Mouse (Mus musculus) thymus, adult 2 months (tissue): ENCODE results near the gene Ube2q2. TPM values are rescaled to one million over a fixed set of nuclear protein-coding genes. Genes with fewer than 3 reads are reported as not detected.
"Not testable (repeated sequence)": the region's sequence is repeated elsewhere in the genome, so short reads cannot be mapped to it uniquely, and the experiment has no call there.

ENCODE experiments used
- DNase-seq: peaks from one replicate; pipeline ENCODE4 v3.0.0; 2021
- H3K27ac ChIP-seq: fragments of 200-500 bp; 2 replicates; pipeline ENCODE4 v1.5.1; 2012; ENCODE audit warnings: low read length, control low read depth; ENCODE audit not compliant: control insufficient read depth, insufficient read depth
- H3K27me3 ChIP-seq: fragments of 200-500 bp; 2 replicates; pipeline ENCODE4 v1.6.1; 2012; ENCODE audit warnings: mild to moderate bottlenecking, low read length, moderate library complexity, mixed read lengths; ENCODE audit not compliant: control insufficient read depth, insufficient read depth
- H3K36me3 ChIP-seq: fragments of 200-500 bp; 2 replicates; pipeline ENCODE4 v1.6.1; 2012; ENCODE audit warnings: mild to moderate bottlenecking, low read length, moderate library complexity; ENCODE audit not compliant: control insufficient read depth, insufficient read depth
- H3K4me1 ChIP-seq: fragments of 200-500 bp; replicated peaks from 2 replicates; pipeline ENCODE4 v1.6.1; 2012; ENCODE audit warnings: low read length; ENCODE audit not compliant: control insufficient read depth, insufficient read depth
- H3K4me3 ChIP-seq: fragments of 200-500 bp; 2 replicates; pipeline ENCODE4 v1.5.1; 2012; ENCODE audit warnings: mild to moderate bottlenecking, low read length, control low read depth, moderate library complexity; ENCODE audit not compliant: control insufficient read depth, insufficient read depth
- CTCF ChIP-seq: fragments of 200-500 bp; IDR thresholded peaks from 2 replicates; pipeline ENCODE4 v1.5.1; 2012; ENCODE audit warnings: mild to moderate bottlenecking, control low read depth, low read length, moderate library complexity, borderline replicate concordance; ENCODE audit not compliant: control insufficient read depth, poor library complexity, insufficient read depth; ENCODE audit errors: extremely low read depth
- POLR2A ChIP-seq: fragments of 200-500 bp; IDR thresholded peaks from 2 replicates; pipeline ENCODE4 v1.6.1; 2012; ENCODE audit warnings: mild to moderate bottlenecking, low read length, control low read depth, moderate library complexity; ENCODE audit not compliant: control insufficient read depth, poor library complexity, insufficient read depth; ENCODE audit errors: extremely low read depth
- WGBS: fragments of 180-500 bp; shearing (Covaris S2); methylation state at CpG from one replicate; pipeline ENCODE4 v1.1.7; 2018; 5-methylcytosine and 5-hydroxymethylcytosine counted together
- polyA plus RNA-seq: library from polyadenylated mRNA; depleted of rRNA; stranded (reverse); fragments of >200 nt; gene quantifications from 2 replicates; pipeline ENCODE4 v1.2.3, GENCODE M21; 2012

Gene Ube2q2
- polyA plus RNA-seq, 1 experiment = 9.7 TPM

DNA sequence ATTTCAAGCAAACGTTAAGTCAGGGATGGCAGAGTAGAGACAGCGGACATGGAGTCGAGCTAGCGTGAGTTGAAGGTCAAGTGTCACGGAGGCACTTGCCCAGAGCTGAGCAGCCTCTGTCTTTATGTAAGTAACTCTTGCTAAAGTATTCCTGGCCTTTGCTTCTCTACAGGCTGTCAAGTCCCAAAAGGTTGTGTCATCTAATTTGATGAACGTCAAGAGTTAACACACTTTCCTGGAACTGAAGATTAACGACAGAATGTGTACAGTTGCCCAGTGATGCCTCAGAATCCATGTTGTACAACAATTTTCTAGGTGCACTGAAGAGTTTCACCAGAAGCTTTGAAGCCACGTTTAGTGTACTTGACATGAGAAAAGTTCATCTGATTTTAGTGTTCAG lies 97.8 kb downstream of the Ube2q2 start:
- 94% methylated on average over 8 of the region's 8 CpGs for WGBS
- no peak overlapping the region for H3K4me3 ChIP-seq
- H3K4me1 ChIP-seq = no peaks in the 10 kb centered on the region
- H3K27me3 ChIP-seq = no peaks in the 10 kb centered on the region
- TF ChIP-seq POLR2A (no peak), CTCF (no peak)
- H3K36me3 ChIP-seq = no peaks in the 10 kb centered on the region
- no peak for DNase-seq
- H3K27ac ChIP-seq = no peak overlapping the region

DNA sequence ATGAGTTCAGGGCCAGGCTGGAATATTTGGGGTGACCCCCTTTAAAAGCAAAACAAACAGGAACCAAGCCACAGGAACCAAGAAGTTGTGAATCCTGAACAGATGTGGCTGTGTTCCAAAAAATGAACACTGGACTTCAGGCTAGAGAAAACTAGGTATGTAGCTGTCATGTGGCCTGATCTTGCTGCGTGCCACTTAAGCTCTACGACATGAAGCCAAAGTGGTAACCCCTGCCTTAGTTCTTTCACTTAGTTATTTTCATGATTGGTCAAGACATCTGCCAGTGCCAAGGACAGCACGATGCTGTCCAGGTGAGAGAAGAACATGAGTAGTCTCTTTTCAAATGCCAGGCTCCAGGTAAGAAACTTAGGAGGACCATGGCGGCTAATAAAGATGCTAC lies 98.3 kb downstream of the Ube2q2 start:
- Histone ChIP-seq H3K4me3 (no peak overlapping the region), H3K36me3 (no peaks in the 10 kb centered on the region), H3K27me3 (no peaks in the 10 kb centered on the region), H3K4me1 (no peaks in the 10 kb centered on the region), H3K27ac (no peak overlapping the region)
- TF ChIP-seq POLR2A (no peak), CTCF (no peak)
- no peak for DNase-seq
- WGBS = 94% methylated on average over 4 of the region's 4 CpGs

DNA sequence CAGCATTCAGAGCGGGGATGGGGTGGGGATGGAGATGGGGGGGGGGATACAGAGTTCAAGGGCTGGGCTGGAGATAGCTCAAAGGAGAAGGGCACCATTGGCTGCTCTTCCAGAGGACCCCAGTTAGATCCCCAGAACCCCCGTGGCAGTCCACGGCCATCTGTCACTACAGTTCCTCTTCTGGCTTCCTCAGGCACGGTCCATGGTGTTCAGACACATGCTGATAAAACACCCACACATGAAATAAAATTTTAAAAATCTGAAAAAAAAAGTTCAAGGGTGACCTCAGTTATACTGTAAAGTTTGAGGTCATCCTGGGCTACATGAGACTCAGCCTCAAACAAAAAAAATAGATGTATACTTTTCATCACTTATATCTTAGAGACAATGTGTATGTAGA lies 99.8 kb downstream of the Ube2q2 start:
- H3K27me3 ChIP-seq = no peaks in the 10 kb centered on the region
- H3K27ac ChIP-seq = no peak overlapping the region
- no peaks in the 10 kb centered on the region for H3K4me1 ChIP-seq
- no peaks in the 10 kb centered on the region for H3K36me3 ChIP-seq
- H3K4me3 ChIP-seq = no peak overlapping the region
- WGBS = 48% methylated on average over 4 of the region's 4 CpGs
- no peak for DNase-seq
- TF ChIP-seq CTCF (no peak), POLR2A (no peak)

DNA sequence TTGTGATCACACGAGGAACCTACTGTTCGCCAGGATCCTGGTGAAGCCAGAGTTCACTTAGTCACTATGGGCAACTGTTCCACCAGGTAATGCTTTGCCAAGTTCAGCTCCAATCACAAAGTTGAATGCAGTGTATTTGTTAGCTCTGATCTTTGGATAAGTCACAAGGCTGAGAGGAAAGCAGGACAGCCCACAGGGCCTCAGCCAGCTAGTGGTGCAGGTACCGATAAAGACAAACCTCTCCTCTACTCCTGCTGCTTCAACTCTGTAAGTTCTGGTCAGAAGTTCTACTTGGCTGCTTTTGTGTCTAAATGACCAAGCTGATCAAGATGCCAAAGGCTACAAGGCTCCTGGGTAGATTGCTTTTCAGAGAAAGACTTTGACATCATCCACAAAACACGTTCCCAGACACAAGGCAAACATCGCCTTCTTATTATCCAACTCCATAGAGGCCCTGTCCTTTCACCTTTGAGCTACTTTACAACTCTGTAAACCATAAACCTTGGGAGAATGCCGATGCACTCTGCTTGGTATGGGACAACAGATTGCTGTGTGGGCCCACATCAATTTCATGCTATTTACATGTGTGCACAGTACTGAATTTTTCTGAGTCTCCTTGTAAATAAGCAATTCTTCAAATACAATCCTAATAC lies 102.1 kb downstream of the Ube2q2 start:
- WGBS = 85% methylated on average over 6 of the region's 6 CpGs

DNA sequence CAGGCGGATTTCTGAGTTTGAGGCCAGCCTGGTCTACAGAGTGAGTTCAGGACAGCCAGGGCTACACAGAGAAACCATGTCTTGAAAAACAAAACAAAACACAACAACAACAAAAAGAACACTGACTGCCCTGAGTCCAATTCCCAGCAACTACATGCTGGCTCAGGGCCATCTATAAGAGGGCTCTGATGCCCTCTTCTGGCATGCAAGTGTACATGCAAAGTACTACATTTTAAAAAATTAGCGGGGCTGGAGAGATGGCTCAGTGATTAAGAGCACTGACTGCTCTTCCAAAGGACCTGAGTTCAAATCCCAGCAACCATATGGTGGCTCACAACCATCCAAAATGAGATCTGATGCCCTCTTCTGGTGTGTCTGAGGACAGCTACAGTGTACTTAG lies 103.4 kb downstream of the Ube2q2 start:
- not testable (repeated sequence) for H3K27ac ChIP-seq, H3K4me1 ChIP-seq, DNase-seq, H3K4me3 ChIP-seq, H3K36me3 ChIP-seq, H3K27me3 ChIP-seq
- WGBS = 69% methylated on average over 2 of the region's 2 CpGs

More for the DNA sequence above, 102.1 kb downstream of the Ube2q2 start:
- H3K27me3 ChIP-seq = no peaks in the 10 kb centered on the region
- no peak for DNase-seq
- H3K27ac ChIP-seq = no peak overlapping the region
- TF ChIP-seq POLR2A (no peak), CTCF (no peak)
- H3K4me1 ChIP-seq = no peaks in the 10 kb centered on the region
- no peak overlapping the region for H3K4me3 ChIP-seq
- H3K36me3 ChIP-seq = no peaks in the 10 kb centered on the region

DNA sequence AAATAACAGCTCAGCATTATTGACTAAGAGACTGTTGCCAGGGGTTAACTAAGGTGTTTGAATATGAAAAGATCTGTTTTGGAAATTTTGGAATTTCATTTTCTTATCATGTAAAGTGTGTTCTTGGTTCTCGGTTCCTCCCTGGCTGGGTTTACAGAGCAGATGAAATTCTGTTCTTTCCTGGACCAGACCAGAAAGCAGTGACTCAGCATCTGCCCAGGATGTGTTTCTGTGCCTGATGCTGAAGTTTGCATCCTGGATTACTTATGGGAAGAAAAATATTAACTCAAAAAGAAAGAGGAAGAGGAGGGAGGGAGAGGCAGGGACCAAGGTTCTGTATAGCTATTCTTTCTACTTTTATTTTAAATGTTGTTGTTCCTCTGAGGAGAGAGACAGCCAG lies 105.2 kb downstream of the Ube2q2 start:
- no peak overlapping the region for H3K4me3 ChIP-seq
- no peaks in the 10 kb centered on the region for H3K27me3 ChIP-seq
- no peaks in the 10 kb centered on the region for H3K36me3 ChIP-seq
- no peaks in the 10 kb centered on the region for H3K4me1 ChIP-seq
- H3K27ac ChIP-seq = no peak overlapping the region
- TF ChIP-seq POLR2A (no peak), CTCF (no peak)
- no peak for DNase-seq
- 36% methylated on average over 1 of the region's 1 CpGs for WGBS

DNA sequence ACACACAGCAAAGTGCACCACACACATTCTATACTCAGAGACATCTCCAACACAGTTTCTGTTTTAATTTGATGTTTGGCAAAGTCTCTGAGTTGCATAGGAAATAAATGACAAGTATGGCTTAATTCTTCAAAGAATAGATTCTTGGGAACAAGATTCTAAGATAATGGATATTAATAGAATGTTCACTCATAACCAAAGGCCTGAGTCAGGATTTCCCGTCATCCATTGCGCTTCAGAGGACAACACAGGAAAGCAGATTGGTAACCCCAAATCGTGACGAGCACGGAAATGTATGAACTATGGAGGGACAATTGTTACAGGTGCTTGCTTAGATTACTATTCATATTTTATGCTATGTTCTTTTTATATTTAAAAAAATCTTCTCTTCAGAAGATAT lies 106.4 kb downstream of the Ube2q2 start:
- no peak for DNase-seq
- H3K4me3 ChIP-seq = no peak overlapping the region
- H3K27ac ChIP-seq = no peak overlapping the region
- no peaks in the 10 kb centered on the region for H3K4me1 ChIP-seq
- TF ChIP-seq POLR2A = no peak
- TF ChIP-seq CTCF = no peak
- WGBS = 94% methylated on average over 5 of the region's 5 CpGs
- no peaks in the 10 kb centered on the region for H3K27me3 ChIP-seq
- H3K36me3 ChIP-seq = no peaks in the 10 kb centered on the region
